Mouse (Mus musculus) Patski (cell line): ENCODE data around the gene Nfasc. TPM values are rescaled to one million over a fixed set of nuclear protein-coding genes. Genes with fewer than 3 reads are reported as not detected.
A peak's percentile ranks its signal among the peaks of the same experiment; 100 is the strongest.

Source experiments
- ATAC-seq: fragments of 100-300 bp; one replicate; pipeline ENCODE4 v1.8.0; 2021
- CTCF ChIA-PET: fragments of 350-600 bp; sonication (Branson Sonifier 250); formaldehyde crosslinking; loops from one replicate; lab custom pipeline; 2022; ENCODE audit warnings: inconsistent platforms; lab: Charles Lee
- POLR2A ChIA-PET: fragments of 350-600 bp; sonication (Branson Sonifier 250); formaldehyde crosslinking; loops from one replicate; lab custom pipeline; 2022; ENCODE audit warnings: antibody characterized with exemption, inconsistent platforms; lab: Charles Lee
- DNase-seq: peaks from one replicate; pipeline ENCODE4 v3.0.0-alpha.2; 2011; ENCODE audit warnings: low read depth, low spot score
- H3K27me3 ChIP-seq: fragments of 371-371 bp; one replicate; pipeline ENCODE4 v1.5.1; 2021
- CTCF ChIP-seq: fragments of 100-300 bp; IDR thresholded peaks from one replicate; pipeline ENCODE4 v1.5.1; 2021
- in situ Hi-C: fragments of 300-500 bp; cut with MboI; formaldehyde crosslinking; loops from 3 replicates; pipeline ENCODE4 v1.11.1; 2018; ENCODE audit warnings: low pct_unique_long_range_greater_than_20kb, mixed read lengths
- polyA plus RNA-seq: library from polyadenylated mRNA; unstranded; gene quantifications from one replicate; pipeline ENCODE4 v1.2.3, GENCODE M21; 2021

Nfasc gene
- polyA plus RNA-seq, 1 experiment from 2014 or later: not detected

DNA sequence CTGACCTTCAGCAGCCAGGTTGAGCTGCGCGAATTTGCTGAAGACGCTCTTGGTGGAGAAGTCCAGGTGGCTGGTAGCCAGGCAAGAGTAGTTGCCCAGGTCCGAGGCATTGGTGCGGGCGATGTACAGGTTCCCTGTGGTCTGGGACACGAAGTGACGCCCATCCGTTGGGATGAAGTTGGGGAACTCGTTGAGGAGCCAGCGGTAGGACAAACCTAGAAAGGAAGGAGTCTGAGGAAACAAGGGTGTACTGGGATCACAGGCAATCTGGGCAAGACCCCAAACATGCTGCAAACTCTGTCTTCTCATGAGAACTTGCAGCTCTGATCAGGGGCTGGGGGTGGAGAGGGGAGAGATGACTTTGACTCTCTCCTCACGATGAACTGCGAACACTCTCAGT lies 213.5 kb downstream of the Nfasc start:
- in situ Hi-C loops: loop anchor here (5.0 kb wide), 1 partner anchor 64 kb away; no protein-coding TSS in a partner anchor
- CTCF ChIA-PET: interaction anchor here (1.0 kb wide), 1 partner anchor 81 kb away, joined by 3 read pairs; no protein-coding TSS in a partner anchor
- no peak for TF ChIP-seq CTCF
- H3K27me3 ChIP-seq: peaks cover 27% of the 10 kb centered on the region
- POLR2A ChIA-PET: no interaction called here
- DNase-seq (no peak), ATAC-seq (no peak)

DNA sequence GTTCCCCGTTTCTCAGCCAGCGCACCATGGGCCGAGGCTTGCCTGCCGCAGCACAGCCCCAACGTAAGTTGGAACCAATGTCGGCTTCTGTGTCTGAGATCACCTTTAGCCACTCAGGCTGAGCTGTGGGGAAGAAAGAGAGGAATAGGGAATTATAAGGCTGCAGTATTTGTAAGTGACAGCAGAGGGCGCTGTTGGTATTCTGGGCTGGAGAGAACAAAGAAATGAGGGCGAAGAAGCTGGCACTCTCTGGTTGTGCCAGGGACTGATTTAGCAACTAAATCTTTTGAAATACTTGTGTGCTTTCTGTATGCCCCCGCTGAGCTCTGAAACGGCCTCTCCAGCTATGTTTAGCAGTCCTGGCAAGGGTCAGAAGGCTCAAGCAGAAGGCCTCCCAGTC lies 215.8 kb downstream of the Nfasc start:
- ATAC-seq (peak; percentile 48), DNase-seq (peak; percentile 47)
- ChIA-PET POLR2A (interaction anchor here (1.0 kb wide), 1 partner anchor 32 kb away, joined by 3 read pairs; no protein-coding TSS in a partner anchor), CTCF (interaction anchor here (0.7 to 5.2 kb wide), 14 partner anchors 9 to 457 kb away, joined by 3 to 68 read pairs (median 3); no protein-coding TSS in a partner anchor)
- H3K27me3 ChIP-seq: peaks cover 17% of the 10 kb centered on the region
- in situ Hi-C loops: loop anchor here (5.0 kb wide), 1 partner anchor 66 kb away; no protein-coding TSS in a partner anchor
- no peak for TF ChIP-seq CTCF

- ChIA-PET CTCF (interaction anchor here (0.6 to 5.2 kb wide), 4 partner anchors 12 to 85 kb away, joined by 3 to 68 read pairs (median 22); no protein-coding TSS in a partner anchor), POLR2A (no interaction called here)
- H3K27me3 ChIP-seq: peaks cover 9% of the 10 kb centered on the region
- in situ Hi-C loops: no loop called here
- DNase-seq: no peak
- ATAC-seq: no peak
- no peak for TF ChIP-seq CTCF
Observed at GRCm38 (mm10) chr1:132523920-132524319, 217.7 kb downstream of the Nfasc start.

- CTCF ChIA-PET: interaction anchor here (5.2 kb wide), 1 partner anchor 70 kb away, joined by 68 read pairs; no protein-coding TSS in a partner anchor
- TF ChIP-seq CTCF: no peak
- ATAC-seq (no peak), DNase-seq (no peak)
- H3K27me3 ChIP-seq: peaks cover 10% of the 10 kb centered on the region
- in situ Hi-C loops: no loop called here
- POLR2A ChIA-PET: no interaction called here
Observed at GRCm38 (mm10) chr1:132523048-132523447, 218.5 kb downstream of the Nfasc start.

- DNase-seq (no peak), ATAC-seq (no peak)
- no peak for TF ChIP-seq CTCF
- in situ Hi-C loops: no loop called here
- H3K27me3 ChIP-seq: peaks cover 8% of the 10 kb centered on the region
- POLR2A ChIA-PET: no interaction called here
- CTCF ChIA-PET: interaction anchor here (0.8 to 2.2 kb wide), 9 partner anchors 13 to 156 kb away, joined by 3 to 8 read pairs (median 3); no protein-coding TSS in a partner anchor
Observed at GRCm38 (mm10) chr1:132520764-132521163, 220.8 kb downstream of the Nfasc start.

DNA sequence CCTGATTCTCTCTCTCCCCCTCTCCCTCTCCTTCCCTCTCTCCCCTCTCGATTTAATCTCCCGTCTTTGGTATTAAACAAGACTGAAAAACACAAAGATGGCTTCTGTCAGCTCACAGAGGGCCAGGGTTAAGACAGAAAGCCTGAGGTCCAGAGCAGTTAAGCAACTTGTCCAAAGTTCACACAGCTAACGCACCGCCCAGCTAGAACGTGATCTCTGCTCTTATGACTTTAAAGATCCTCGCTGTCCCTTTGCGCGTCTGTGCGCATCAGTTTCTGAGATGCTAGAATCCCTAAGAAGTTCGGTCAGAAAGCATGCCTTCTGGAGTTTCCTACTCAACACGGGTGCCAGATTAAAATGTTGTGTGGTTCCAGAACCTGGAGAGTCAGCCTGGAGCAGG lies 221.9 kb downstream of the Nfasc start:
- no peak for TF ChIP-seq CTCF
- in situ Hi-C loops: no loop called here
- CTCF ChIA-PET: interaction anchor here (1.5 to 2.2 kb wide), 3 partner anchors 72 to 155 kb away, joined by 3 to 8 read pairs (median 4); no protein-coding TSS in a partner anchor
- POLR2A ChIA-PET: no interaction called here
- H3K27me3 ChIP-seq: peaks cover 8% of the 10 kb centered on the region
- ATAC-seq (no peak), DNase-seq (no peak)

DNA sequence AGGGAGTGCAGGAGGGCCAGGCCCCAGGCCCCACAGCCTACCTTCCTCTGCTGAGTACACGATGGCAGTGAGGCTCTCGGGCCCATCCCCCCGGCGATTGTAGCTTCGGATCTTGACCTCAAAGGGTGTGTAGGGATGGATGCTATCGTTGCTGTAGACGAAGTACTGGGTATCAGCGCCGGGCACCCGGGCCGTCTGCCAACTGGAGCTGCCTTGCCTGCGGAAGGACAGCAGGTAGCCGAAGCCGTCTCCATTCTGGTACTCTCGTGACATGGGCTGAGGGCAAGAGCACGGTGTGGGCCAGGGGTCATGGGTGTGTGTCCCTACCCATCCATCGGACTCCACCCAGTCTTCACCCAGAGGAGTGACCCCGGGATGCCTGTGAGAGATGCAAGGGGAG lies 223.0 kb downstream of the Nfasc start:
- ChIA-PET POLR2A (no interaction called here), CTCF (no interaction called here)
- no peak for TF ChIP-seq CTCF
- H3K27me3 ChIP-seq: peaks cover 8% of the 10 kb centered on the region
- ATAC-seq (no peak), DNase-seq (no peak)
- in situ Hi-C loops: no loop called here

DNA sequence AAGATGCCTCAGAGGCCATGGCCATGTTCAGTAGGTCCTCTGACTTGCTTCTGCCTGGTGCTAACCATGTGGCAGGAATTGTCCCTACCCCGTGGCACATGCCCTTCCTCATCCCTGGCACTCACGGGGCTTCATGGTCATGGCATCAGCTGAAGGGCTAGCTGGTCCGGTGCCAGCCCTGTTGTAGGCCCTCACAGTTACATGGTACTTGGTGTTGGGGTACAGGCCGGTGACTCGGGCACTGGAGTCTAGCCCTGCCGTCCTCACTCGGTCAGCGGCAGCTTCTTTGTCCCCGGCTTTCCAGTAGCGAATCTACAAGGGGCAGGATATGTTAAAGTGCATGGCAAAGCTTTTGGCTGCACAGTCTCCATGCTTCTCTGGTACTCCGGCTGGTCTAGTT lies 224.8 kb downstream of the Nfasc start:
- ChIA-PET CTCF (interaction anchor here (1.4 kb wide), 1 partner anchor 9 kb away, joined by 3 read pairs; no protein-coding TSS in a partner anchor), POLR2A (no interaction called here)
- no peak for TF ChIP-seq CTCF
- DNase-seq: no peak
- peaks cover 8% of the 10 kb centered on the region for H3K27me3 ChIP-seq
- ATAC-seq: no peak
- in situ Hi-C loops: no loop called here

DNA sequence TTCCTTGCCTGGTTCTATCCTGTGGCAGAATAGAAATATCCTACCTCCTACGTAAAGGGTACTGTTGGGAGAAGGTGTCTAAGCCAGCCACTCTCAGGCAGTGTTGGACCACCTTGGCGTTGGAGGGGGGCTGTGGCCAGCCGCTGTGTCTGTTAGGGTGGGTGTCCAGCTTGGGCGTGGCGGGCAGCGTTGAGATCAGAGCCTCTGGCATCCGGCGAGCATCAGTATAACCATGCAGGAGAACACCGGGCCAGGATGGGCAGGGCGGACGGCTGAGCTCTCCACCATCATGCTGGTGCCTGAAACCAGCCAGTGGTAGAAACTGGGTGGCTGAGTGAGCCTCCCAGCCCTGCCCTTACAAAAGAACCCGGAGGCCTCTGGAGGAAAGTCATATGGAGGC lies 226.3 kb downstream of the Nfasc start:
- peaks cover 8% of the 10 kb centered on the region for H3K27me3 ChIP-seq
- ATAC-seq: no peak
- CTCF ChIA-PET: no interaction called here
- no peak for TF ChIP-seq CTCF
- in situ Hi-C loops: no loop called here
- DNase-seq: no peak
- POLR2A ChIA-PET: no interaction called here

Other genes with a start within 250 kb of the Nfasc start
- 7.7 TPM for gene Tmem81, start 235.6 kb downstream of the Nfasc start, polyA plus RNA-seq
- gene Cntn2, start 198.5 kb downstream of the Nfasc start, polyA plus RNA-seq: 0.17 TPM
- gene Lrrn2, start 138.5 kb upstream of the Nfasc start, polyA plus RNA-seq: not detected